Mouse (Mus musculus) mature B cell (primary cell): Measurements from ENCODE around the gene Sdsl.

Source experiments
- in situ Hi-C: fragments of 300-500 bp; cut with MboI; formaldehyde crosslinking; loops from 2 replicates; pipeline ENCODE4 v1.14.3; 2019

Gene Sdsl

DNA sequence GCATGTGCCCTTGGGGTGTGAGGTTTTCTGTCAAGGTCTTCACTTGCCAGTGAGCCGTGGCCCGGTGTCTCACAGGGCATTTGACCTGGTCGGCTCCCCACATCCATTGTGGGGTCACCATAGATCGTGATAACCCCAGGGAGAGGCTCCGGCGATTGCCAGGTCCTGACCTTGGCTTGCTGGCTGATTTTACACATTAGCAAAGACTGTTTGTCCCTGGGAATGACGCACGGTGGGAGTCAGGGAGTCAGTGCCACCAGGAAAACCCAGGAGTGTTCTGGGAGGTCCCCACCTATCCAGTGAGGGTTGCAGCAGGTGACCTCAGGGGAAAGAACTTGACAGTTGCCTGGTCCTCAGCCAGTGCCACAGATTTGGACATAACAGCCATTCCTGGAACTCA, at the start of gene Sdsl:
Sdsl (minus strand) TSS at position 41 of the 400 bp plus-strand sequence.
- in situ Hi-C loops = no loop called here

DNA sequence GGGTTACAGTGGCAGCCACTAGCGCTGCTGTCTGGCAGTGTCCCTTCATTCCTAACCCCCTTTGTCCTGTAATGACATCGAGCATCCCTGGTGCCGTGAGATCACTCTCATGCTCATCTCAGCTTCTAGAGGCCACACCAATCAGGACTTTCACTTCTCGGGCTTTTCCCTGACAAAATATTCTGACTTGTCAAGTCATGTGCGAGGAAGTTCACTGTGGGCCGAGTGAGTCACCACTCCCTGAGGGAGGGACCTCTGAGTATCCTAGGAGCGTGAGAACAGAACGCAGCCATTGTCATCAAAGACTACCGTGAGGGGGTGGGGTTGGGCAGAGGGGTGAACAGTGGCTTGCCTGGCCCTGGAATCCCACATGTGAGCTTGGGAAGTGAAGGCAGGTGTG, 44.9 kb upstream of the Sdsl start:
- in situ Hi-C loops = loop anchor here (5.0 to 25.0 kb wide), 2 partner anchors 90 to 195 kb away; partner anchors contain the start of gene Dtx1

DNA sequence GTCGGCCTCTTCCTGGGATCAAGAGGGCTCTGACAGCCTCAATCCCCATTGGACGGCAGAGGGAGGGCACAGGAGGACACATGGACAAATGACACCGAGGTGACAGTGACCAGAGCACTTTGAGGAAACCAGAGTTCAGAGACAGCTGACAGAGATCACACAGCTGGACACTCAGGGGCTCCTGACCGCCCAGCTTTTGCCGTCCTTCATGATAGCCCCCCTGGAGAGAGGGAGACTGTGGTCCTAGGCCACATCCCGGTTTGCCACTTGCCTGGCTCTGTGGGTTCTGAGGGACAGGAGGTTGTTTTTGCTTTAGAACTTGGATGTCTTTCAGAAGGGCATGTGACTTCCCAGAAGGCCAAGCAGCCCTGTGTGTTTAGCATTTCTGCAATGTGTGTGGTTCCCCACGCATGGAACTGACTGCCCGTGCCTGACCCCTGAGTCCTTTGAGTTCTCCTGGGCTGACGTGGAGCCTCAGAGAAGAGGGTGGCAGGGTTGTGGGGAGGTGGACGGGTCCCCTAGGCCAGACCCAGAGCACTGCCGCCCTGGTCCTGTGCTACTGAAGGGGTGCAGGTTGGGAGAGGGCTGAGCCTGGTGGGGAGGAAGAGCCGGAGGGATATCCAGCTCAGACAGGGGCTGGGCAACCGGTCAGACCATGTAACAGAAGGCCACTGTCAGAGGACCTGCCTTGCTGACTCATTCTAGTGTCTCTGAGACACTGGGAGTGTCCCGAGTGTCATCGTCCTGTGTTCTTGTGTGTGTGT, 43.8 kb upstream of the Sdsl start:
- in situ Hi-C loops = loop anchor here (5.0 to 25.0 kb wide), 2 partner anchors 91 to 196 kb away; partner anchors contain the start of gene Dtx1

DNA sequence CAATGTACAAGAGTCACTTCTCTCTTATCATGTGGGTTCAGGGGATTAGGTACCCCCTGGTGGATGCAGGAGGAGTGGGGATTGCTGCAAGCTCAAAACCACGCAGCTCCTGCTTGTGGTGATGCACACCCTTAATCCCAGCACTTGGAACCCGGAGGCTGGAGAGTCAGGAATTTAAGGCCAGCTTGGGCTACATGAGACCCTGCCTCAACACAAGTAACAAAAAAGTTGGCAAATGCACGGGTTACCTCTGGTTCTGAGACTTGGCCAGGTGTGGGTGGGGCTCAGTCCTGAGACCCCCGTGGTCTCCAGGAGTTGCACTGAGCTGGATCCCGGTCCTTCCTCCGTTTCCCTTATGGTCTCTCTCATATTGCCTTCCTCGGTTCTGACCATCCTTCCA, 42.8 kb upstream of the Sdsl start:
- in situ Hi-C loops = loop anchor here (5.0 to 25.0 kb wide), 2 partner anchors 92 to 197 kb away; partner anchors contain the start of gene Dtx1

DNA sequence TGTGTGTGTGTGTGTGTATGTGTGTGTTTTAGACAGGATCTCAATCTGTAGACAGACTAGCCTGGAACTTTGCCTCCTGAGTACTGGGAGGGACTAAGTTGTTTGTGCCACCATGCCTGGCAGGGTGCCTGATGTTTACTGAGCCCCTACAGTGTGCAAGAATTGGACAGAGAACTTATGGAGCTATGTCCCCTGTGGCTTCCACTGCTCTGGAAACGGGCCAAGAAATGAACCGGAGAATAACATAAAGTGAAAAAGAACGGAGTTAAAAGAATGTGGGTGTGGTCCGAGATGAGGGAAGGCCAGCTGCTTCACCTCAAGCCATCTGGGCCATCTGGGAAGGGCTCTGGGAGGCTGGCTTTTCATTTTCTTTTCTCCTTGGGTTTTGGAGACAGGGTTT, 42.1 kb upstream of the Sdsl start:
- in situ Hi-C loops = loop anchor here (5.0 to 25.0 kb wide), 2 partner anchors 93 to 198 kb away; partner anchors contain the start of gene Dtx1

DNA sequence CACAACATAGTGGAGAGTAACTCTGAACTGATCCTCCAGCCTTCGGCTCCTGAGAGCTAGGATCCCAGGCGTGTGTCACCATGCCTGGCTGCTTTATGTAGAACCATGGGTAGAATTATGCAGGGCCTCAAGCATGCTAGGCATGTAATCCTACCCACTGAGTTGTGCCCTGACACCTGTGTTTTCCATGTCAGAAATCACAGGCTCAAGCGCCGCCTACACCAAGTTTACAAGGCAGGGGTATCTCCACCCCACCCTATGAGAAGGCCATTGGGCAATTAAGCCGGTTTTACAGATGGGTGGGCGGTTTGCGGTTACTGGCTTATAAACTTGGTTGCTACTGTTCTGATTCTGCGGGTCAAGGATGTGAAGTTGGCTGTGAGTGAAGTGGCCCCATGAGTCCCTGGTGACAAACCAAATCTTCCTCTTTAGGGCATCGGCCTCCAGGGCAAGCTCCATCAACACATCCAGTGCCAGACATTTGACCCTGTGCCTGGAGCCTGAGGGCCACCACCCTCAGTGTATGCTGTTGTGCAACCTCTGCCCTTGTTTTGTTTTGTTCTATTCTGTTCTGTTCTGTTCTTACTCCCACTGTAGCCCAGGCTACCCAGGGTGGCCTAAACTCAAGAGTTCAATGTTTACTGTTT, 41.5 kb upstream of the Sdsl start:
- in situ Hi-C loops = loop anchor here (25.0 kb wide), 1 partner anchor 198 kb away; the partner anchor contains the start of gene Dtx1

DNA sequence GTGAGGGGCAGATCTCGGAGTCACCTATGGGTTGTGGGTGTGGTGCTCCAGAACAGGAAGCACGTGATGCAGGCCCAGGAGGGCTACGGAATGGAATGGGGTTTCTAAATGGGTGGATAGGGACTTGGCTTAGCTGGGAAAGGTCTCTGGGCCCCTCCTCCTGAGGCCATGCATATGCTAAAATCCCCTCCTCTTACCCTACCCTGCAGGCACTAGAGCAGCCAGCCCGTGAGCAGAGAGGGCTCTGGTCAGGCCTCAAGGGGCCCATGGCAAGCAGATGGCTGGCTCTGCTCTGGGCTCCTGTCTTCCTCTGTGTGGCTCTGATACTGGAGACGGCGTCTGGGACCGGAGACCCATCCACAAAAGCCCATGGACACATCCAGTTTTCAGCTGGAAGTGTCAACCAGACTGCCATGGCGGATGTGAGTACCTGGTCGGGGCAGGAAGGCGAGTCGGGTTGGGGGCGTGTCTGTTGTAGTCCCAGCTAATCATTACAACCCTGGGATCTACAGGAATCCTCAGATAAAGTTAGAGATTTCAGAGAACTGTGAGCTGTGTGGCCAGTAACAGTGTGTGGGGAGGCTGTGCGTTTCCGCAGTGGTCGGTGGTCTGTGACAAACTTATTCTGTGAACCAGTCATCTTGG, 40.4 kb upstream of the Sdsl start:
- in situ Hi-C loops = loop anchor here (25.0 kb wide), 1 partner anchor 199 kb away; the partner anchor contains the start of gene Dtx1

DNA sequence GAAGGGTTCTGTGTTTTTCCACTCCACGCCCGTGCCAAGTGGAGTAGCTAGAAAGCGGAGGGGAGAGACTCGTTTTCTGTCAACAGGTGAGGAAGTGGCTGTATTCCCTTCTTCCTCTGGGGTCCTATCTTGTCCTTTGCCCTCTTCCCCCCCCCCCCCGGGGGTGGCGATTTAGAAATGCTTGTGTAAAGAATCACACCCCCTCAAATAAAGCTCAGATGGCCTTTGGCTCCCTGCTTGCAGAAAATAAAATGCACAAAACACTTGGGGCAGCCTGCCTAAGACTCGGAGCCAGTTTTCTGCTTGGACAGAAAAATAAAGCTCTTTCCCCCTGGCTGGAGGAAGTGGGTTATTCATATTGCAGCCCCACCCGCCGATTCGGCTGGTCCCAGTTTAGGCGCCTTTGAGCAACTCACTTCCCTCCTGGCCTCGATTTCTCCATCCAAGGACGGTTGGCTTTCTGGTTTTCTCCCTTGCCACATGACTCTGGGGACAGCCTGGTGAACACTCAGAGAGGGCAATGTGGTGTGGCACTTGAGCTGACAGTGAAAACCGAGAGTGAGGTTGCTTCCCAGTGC, 39.1 kb upstream of the Sdsl start:
- in situ Hi-C loops = loop anchor here (25.0 kb wide), 1 partner anchor 201 kb away; the partner anchor contains the start of gene Dtx1

DNA sequence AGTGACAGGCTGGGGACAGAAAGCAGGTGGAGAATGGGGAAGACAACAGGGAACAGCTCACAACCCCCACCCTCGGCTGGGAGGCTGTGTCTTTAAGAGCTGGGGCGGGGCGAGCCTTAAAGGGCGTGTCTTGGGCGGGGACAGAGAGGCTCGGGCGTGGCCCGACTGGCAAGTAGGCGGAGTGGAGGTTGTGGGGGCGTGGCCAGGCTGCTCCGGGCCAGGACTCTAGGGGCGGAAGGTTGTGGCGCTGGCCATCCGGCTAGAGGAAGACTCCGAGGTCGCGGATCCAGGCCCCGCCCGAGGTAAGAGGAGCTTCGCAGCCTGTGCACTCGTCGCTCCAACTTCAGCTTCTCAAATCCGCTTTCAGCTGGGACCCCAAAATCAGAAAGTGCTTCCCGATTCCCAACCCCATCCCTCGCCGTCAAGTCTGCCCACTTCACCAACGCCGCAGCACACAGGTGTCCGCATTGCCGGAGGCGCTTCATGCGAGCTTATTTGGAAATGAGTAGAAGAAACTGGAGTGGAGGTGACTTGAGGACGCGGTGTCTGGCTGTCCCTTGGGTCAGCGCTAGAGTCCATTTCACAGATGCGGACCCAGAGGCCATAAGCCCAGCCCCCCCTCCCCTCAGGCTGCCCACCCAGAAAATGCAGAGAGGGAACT, 38.5 kb upstream of the Sdsl start, which contains the start of gene Slc8b1:
Slc8b1 (plus strand) TSS at position 187 of the 661 bp plus-strand sequence.
- in situ Hi-C loops = loop anchor here (25.0 kb wide), 1 partner anchor 201 kb away; the partner anchor contains the start of gene Dtx1

DNA sequence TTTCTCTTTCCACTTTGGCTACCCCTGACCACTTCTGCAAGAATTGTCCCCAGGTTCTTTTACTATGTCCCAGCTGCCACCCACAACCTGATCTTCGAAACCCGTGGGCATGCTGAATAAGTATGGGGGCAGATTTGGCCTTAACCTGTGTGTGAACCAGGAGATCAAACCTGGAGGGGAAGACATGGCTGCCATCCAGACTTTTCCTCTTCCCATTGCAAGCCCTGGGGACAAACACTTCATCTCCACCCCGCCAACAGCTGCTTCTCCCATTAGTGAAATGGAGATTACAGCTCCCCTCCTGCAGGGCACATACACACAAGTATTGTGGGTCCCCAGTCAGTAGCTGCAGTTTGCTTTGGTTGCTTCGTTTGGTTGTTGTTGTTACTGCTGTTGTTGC, 34.7 kb upstream of the Sdsl start:
- in situ Hi-C loops = loop anchor here (25.0 kb wide), 1 partner anchor 205 kb away; the partner anchor contains the start of gene Dtx1

DNA sequence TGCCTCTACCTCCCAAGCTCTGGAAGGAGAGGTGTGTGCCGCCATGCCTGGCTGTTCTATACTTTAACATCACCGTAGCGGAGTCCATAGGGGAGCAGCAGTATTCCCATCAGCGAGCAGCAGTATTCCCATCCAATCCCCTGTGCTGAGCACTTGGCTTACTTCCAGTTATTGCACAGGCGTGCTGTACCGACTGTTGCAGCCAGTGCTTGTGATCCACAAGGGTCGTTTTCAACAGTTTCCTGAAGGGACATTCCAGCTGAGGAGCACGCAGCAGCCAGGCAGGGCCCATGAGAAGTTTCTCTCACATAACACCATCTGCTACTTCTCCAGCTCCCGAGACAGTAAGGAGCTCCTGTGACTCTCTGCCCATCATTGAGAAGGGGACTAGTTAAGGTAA, 33.9 kb upstream of the Sdsl start:
- in situ Hi-C loops = loop anchor here (25.0 kb wide), 1 partner anchor 206 kb away; the partner anchor contains the start of gene Dtx1

DNA sequence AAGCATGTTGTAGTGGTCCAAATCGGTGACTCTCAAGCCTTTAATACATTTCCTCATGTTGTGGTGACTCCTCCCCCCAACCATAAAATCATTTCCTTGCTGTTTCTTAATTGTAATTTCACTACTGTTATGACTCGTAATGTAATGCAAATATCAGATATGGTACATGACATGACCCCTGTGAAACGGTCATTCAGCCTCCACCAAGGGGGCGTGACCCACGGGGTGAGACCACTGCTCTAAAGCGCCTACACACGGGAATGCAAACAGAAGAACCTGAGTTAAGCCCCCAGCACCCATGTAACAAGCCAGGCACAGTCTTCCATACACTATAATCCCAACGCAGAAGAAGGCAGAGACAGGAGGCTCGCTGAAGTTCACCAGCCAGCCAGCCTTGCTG, 33.2 kb upstream of the Sdsl start:
- in situ Hi-C loops = loop anchor here (25.0 kb wide), 1 partner anchor 207 kb away; the partner anchor contains the start of gene Dtx1

DNA sequence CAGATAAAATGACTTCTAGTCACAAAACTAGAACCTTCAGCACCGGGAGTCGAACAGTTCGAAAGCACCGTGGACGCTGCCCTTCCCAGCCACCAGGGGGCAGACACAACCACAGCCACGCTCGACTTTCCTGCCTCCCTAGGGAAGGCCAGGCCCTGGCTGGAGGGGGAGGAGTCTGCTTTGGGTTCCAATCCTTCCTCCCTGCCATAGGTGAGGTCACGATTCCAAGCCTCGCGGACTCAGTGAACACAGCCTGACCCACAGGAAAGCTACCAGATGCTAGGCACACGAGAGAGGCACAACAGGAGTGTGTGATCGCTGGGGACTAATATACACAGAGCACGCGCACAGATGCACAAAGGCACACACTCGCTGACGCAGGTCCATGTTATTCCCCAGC, 32.8 kb upstream of the Sdsl start:
- in situ Hi-C loops = loop anchor here (25.0 kb wide), 1 partner anchor 207 kb away; the partner anchor contains the start of gene Dtx1

DNA sequence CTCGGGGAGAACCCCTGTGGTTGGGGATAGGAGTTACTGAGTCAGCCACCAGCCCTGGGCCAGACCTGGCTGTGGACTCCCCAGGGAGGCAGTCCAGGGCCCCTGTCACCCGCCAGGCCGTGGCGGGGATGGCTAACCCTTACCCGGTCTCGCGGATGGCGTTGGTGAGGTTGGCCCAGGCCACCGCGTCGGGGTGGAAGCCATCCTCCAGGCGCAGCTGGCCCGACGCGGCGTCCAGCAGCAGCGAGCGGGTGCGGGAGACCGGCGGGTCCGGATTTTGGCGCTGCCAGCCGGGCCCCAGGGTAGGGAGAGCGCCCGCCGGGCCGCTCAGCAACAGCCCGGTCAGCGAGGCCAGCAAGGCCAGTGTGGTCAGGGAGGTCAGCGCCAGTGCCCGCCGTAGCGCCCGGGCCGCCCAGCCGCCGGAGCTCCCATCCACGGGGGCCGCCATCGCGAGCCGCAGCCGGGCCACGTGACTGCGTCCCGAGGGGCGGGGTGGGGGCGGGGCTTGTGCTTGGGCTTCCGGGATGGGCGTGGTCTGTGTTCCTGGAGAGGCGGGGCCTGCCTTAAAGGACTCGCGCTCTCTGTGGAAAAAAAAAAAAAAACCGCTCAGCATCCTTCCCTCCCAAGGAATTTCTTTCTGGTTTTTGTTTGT, 30.7 kb upstream of the Sdsl start, which contains the start of gene Plbd2:
Plbd2 (minus strand) TSS at position 482 of the 652 bp plus-strand sequence.
- in situ Hi-C loops = loop anchor here (25.0 kb wide), 1 partner anchor 209 kb away; the partner anchor contains the start of gene Dtx1

DNA sequence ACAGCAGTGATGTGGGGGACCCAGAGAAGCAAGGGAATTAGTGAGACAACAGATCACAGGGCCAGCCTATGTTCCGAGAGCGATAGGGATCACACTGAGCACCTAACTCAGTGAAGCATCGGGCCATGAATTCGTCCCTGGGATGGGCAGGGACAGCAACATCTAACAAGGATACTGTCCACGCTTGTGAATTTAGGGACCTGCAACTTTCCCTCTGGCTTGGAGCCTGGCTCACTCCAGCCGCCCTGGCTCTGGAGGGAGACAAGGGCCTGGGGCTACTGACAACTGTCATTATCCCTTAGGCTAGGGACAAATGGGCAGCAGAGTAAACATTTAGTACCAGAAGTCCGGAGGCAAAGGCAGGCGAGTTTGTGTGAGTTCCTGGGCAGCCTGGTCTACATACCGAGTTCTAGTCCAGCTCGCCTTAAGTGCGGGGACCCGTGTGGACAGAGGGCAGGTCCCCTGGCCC, 30.1 kb upstream of the Sdsl start:
- in situ Hi-C loops = loop anchor here (25.0 kb wide), 1 partner anchor 210 kb away; the partner anchor contains the start of gene Dtx1

DNA sequence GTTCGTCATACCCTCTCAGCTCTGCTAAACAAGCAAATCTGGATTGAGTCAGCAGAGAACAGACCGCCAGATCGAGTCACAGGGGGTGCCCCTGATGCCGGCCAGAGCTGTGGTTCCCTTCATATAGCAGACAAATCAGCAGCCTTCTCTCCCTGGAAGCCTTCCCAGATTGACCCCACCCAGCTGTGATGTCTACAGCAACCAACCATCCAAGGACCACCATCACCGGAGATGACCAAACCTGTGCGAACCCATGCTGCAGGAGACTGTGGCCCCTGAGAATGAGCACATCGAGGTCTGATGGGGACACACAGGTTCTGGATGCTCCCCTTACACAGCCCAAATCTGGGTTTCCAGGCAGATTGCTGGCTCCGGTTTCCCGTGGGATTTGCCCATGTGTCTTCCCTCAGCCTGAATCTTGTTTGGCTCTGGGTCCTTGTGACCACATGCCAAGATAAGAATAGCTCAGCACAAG, 29.6 kb upstream of the Sdsl start:
- in situ Hi-C loops = loop anchor here (25.0 kb wide), 1 partner anchor 210 kb away; the partner anchor contains the start of gene Dtx1

DNA sequence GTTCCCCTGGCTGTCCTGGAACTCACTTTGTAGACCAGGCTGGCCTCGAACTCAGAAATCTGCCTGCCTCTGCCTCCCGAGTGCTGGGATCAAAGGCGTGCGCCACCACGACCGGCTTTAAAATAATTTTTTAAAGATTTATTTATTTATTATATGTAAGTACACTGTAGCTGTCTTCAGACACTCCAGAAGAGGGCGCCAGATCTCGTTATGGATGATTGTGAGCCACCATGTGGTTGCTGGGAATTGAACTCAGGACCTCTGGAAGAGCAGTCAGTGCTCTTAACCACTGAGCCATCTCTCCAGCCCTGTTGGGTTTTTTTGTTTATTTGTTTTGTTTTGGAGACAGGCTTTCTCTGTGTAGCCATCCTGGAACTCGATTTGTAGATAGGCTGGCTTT, 28.0 kb upstream of the Sdsl start:
- in situ Hi-C loops = loop anchor here (25.0 kb wide), 1 partner anchor 212 kb away; the partner anchor contains the start of gene Dtx1

DNA sequence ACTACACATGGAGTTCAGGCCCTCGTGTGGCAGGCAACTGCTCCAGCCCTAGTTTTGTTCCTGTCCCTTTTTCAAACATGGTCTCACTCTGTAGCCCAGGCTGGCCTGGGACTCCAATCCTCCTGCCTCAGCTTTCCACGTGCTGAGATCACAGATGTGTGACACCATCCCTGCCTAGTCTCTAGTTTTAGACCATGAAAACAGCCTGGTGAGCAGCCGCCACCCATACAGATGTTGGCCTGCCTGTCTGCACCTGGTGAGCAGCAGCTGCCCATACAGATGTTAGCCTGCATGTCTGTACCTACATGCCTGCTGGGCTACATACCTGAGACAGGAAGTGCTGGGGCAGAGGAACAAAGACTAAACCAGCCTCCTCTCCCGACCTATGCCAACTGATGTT, 26.6 kb upstream of the Sdsl start:
- in situ Hi-C loops = no loop called here

DNA sequence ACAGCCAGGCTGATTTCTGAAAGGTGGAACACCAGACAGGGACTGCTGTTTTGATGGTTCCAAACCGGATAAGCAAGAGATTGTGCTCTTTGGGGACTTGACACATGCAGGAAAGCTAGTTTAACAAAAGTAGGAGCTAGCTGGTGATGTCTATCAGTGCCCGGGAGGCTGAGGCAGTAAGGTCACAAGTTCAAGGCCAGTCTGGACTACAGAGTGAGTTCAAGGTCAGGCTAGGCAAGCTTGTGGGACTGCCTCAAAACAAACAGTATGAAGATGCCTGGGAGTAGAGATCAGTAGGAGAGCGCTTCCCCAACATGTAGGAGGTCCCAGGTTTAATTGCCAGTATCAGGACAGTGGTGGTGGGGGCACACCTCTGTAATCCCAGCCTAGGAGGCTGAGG, 24.5 kb upstream of the Sdsl start:
- in situ Hi-C loops = no loop called here
